Comparison of ENCODE assay signal across 19 mouse cellular contexts in the genomic region with DNA sequence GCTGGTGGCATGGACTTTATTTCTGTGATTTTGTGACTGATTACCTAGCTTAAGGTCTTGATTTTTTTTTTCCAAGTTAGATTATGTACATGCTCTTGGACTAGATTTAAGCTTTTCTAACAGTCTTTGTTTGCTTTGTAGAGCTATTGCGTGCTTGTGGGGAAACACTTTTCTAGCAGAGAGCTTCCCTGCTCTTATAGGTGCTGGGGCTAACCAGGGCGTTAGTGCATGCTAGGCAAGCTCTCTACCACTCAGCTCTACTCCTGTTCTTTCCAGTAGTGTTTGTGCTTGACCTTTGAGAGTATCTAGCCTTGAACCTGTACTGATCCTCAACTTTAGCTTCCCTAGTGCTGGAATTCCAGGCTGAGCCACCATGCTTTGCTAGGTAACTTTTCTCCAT.
"Had no signal": no experiment of that assay in that cellular context is flagged by ENCODE, and none has a peak within 500 bp of the region (broad histone marks: within the 10 kb centered on the region; RNA-seq: fewer than 3 reads in every experiment).

No protein-coding gene starts in this region.

- H3K27me3 ChIP-seq: limb, embryonic 13.5 days; liver, embryonic 13.5 days; megakaryocyte, embryonic 14.5 days; midbrain, embryonic 13.5 days; neural tube, embryonic 13.5 days; stomach, embryonic 15.5 days had no signal

- DNase-seq: kidney, postnatal 4 days; liver, embryonic 13.5 days; lung, embryonic 14.5 days; lung, postnatal 10 days; lung, postnatal 36 days; retina, postnatal 1 day; right cerebral cortex, postnatal 25 days; spleen, adult 18-20 months; thymus, postnatal 25 days had no signal

- H3K36me3 ChIP-seq: stomach, embryonic 15.5 days had no signal

- ATAC-seq: intestine, postnatal 0 days; midbrain, embryonic 13.5 days; midbrain, embryonic 16.5 days had no signal

- H3K9me3 ChIP-seq: limb, embryonic 10.5 days; limb, embryonic 13.5 days; liver, embryonic 13.5 days; megakaryocyte, embryonic 14.5 days; midbrain, embryonic 10.5 days; midbrain, embryonic 13.5 days; neural tube, embryonic 13.5 days; stomach, embryonic 15.5 days had no signal

- H3K9ac ChIP-seq: limb, embryonic 13.5 days; liver, embryonic 13.5 days; lung, embryonic 14.5 days; midbrain, embryonic 13.5 days; neural tube, embryonic 13.5 days; stomach, embryonic 15.5 days had no signal

- H3K4me3 ChIP-seq: limb, embryonic 10.5 days; limb, embryonic 13.5 days; liver, embryonic 13.5 days; megakaryocyte, embryonic 14.5 days; midbrain, embryonic 10.5 days; midbrain, embryonic 13.5 days; myocyte; neural tube, embryonic 13.5 days; stomach, embryonic 15.5 days had no signal

- H3K4me2 ChIP-seq: limb, embryonic 13.5 days; liver, embryonic 13.5 days; lung, embryonic 14.5 days; midbrain, embryonic 13.5 days; neural tube, embryonic 13.5 days; stomach, embryonic 15.5 days had no signal

- H3K4me1 ChIP-seq: stomach, embryonic 15.5 days had no signal

- H3K27ac ChIP-seq: limb, embryonic 10.5 days; limb, embryonic 13.5 days; liver, embryonic 13.5 days; midbrain, embryonic 10.5 days; midbrain, embryonic 13.5 days; neural tube, embryonic 13.5 days had no signal
